Mouse (Mus musculus): ENCODE measurements around the gene Stag2. TPM values are rescaled to one million over a fixed set of nuclear protein-coding genes. Genes with fewer than 3 reads are reported as not detected.

Gene Stag2
- polyA plus RNA-seq, 1 experiment, result 8.2 TPM

DNA sequence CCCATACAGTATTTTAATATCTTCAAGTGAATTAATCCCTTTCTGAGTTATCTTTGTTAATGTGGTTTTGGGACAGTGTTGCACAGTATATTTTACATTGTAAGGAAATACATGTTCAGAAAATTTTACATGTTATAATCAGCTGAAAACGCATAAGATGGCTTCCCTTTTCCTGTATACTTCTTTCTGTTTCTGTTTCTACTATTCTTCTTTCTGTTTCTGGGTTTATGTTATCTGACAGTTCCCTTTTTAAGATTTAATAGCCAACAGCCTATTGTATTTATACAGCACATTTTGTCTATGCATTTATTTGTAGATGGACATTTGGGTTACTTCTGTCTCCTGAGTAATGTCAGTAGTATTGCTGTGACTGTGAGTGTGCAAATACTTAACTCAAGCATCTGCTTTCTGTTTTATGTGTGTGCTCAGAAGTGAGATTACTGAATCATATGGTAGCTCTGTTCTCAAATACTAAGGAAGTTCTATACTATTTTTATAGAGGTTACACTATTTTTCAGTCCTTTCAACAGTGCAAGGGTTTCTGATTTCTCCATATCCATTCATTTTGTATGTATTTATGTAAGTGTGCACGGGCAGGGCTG lies 39.8 kb downstream of the Stag2 start:
- H3K27me3 ChIP-seq (ENCODE audit: control insufficient read depth, insufficient read depth, insufficient read length), result no peaks in the 10 kb centered on the region
- H3K36me3 ChIP-seq (ENCODE audit: control insufficient read depth, insufficient read depth), result no peaks in the 10 kb centered on the region
- peaks cover 75% of the 10 kb centered on the region for H3K79me2 ChIP-seq (ENCODE audit: control insufficient read depth, insufficient read depth)
- TF ChIP-seq MAX (IDR thresholded peaks at IDR 0.05; ENCODE audit: low read depth), result no peak
- no peak for TF ChIP-seq REST (IDR thresholded peaks at IDR 0.05; ENCODE audit: insufficient read depth, insufficient read length)
- TF ChIP-seq MYOG (IDR thresholded peaks at IDR 0.05; ENCODE audit: control insufficient read depth in 1 of 3, insufficient read depth in 1 of 3, insufficient read length in 2 of 3, low read depth in 2 of 3), result no peak
- TF ChIP-seq USF1 (IDR thresholded peaks at IDR 0.05; ENCODE audit: low read depth), result no peak
- TF ChIP-seq TCF12 (IDR thresholded peaks at IDR 0.05; ENCODE audit: insufficient read depth, poor library complexity, severe bottlenecking), result no peak
- TF ChIP-seq CEBPB (IDR thresholded peaks at IDR 0.05; ENCODE audit: insufficient read depth, poor library complexity, severe bottlenecking), result no peak
- no peak for TF ChIP-seq MYOD1 (IDR thresholded peaks at IDR 0.05; ENCODE audit: control insufficient read depth in 1 of 3, insufficient read length in 2 of 3, low read depth in 2 of 3)
- no peak for TF ChIP-seq POLR2A (IDR thresholded peaks at IDR 0.05; ENCODE audit: insufficient read length, low read depth)
- no peak for TF ChIP-seq SRF (IDR thresholded peaks at IDR 0.05; ENCODE audit: control insufficient read depth, insufficient read length, low read depth)
- no peak for TF ChIP-seq POLR2AphosphoS2 (IDR thresholded peaks at IDR 0.05; ENCODE audit: insufficient read length, low read depth)
- no peak for TF ChIP-seq TCF3 (IDR thresholded peaks at IDR 0.05; ENCODE audit: insufficient read length, low read depth)
- TF ChIP-seq E2F4 (IDR thresholded peaks at IDR 0.05; ENCODE audit: insufficient read depth), result no peak
- H3K4me3 ChIP-seq, result no peak overlapping the region
- H3ac ChIP-seq (ENCODE audit: control insufficient read depth, insufficient read length), result no peak overlapping the region
- H3K4me2 ChIP-seq (ENCODE audit: low read depth), result no peak overlapping the region

DNA sequence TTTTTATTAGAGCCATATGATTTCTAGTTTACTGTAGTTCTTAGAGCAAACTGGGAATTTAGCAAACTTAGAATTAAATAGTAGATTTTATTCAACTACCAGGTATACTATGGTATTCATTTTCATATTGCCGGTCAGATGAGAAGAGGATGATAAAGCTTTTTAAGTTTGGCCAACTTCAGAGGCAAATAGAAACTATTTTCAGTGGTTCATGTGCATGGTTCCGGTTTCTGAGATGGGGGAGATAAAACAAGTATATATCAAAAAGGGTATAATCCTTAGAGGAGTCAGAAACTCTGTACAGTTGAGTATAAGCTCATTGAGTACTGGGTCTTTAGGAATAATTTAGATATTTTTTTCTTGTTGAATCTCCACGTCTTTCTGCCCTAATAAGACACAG lies 45.5 kb downstream of the Stag2 start:
- TF ChIP-seq SRF (IDR thresholded peaks at IDR 0.05; ENCODE audit: control insufficient read depth, insufficient read length, low read depth) (no peak), POLR2AphosphoS2 (IDR thresholded peaks at IDR 0.05; ENCODE audit: insufficient read length, low read depth) (no peak), MYOD1 (IDR thresholded peaks at IDR 0.05; ENCODE audit: control insufficient read depth in 1 of 3, insufficient read length in 2 of 3, low read depth in 2 of 3) (no peak), POLR2A (IDR thresholded peaks at IDR 0.05; ENCODE audit: insufficient read length, low read depth) (no peak)
- H3K27me3 ChIP-seq (ENCODE audit: control insufficient read depth, insufficient read depth, insufficient read length), result no peaks in the 10 kb centered on the region
- H3K4me3 ChIP-seq, result no peak overlapping the region
- peaks cover 80% of the 10 kb centered on the region for H3K79me2 ChIP-seq (ENCODE audit: control insufficient read depth, insufficient read depth)
- H3K4me2 ChIP-seq (ENCODE audit: low read depth), result no peak overlapping the region
- H3ac ChIP-seq (ENCODE audit: control insufficient read depth, insufficient read length), result no peak overlapping the region
- no peaks in the 10 kb centered on the region for H3K36me3 ChIP-seq (ENCODE audit: control insufficient read depth, insufficient read depth)

DNA sequence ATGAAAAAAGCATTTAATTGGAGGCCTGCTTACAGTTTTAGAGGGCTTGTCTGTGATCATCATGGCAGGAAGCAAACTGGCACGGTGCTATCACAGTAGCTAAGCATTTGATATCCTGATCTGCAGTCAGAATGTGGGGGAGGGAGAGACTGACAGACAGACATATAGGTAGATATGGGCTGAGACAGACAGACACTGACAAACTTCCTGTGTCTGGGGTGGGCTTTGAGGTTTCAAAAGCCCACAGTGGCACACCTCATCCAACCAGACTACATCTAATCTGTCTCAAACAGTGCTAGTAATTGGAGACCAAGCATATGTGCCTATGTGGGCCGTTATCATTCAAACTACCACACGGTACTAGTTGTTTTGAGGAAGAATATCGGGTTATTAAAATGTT lies 53.4 kb downstream of the Stag2 start:
- no peaks in the 10 kb centered on the region for H3K27me3 ChIP-seq (ENCODE audit: control insufficient read depth, insufficient read depth, insufficient read length)
- peaks cover 30% of the 10 kb centered on the region for H3K79me2 ChIP-seq (ENCODE audit: control insufficient read depth, insufficient read depth)
- H3ac ChIP-seq (ENCODE audit: control insufficient read depth, insufficient read length), result no peak overlapping the region
- no peak for TF ChIP-seq TCF3 (IDR thresholded peaks at IDR 0.05; ENCODE audit: insufficient read length, low read depth)
- TF ChIP-seq MYOD1 (IDR thresholded peaks at IDR 0.05; ENCODE audit: control insufficient read depth in 1 of 3, insufficient read length in 2 of 3, low read depth in 2 of 3), result no peak
- no peak for TF ChIP-seq E2F4 (IDR thresholded peaks at IDR 0.05; ENCODE audit: insufficient read depth)
- no peak for TF ChIP-seq MAX (IDR thresholded peaks at IDR 0.05; ENCODE audit: low read depth)
- TF ChIP-seq CEBPB (IDR thresholded peaks at IDR 0.05; ENCODE audit: insufficient read depth, poor library complexity, severe bottlenecking), result no peak
- no peak for TF ChIP-seq POLR2AphosphoS2 (IDR thresholded peaks at IDR 0.05; ENCODE audit: insufficient read length, low read depth)
- TF ChIP-seq POLR2A (IDR thresholded peaks at IDR 0.05; ENCODE audit: insufficient read length, low read depth), result no peak
- TF ChIP-seq TCF12 (IDR thresholded peaks at IDR 0.05; ENCODE audit: insufficient read depth, poor library complexity, severe bottlenecking), result no peak
- TF ChIP-seq REST (IDR thresholded peaks at IDR 0.05; ENCODE audit: insufficient read depth, insufficient read length), result no peak
- no peak for TF ChIP-seq SRF (IDR thresholded peaks at IDR 0.05; ENCODE audit: control insufficient read depth, insufficient read length, low read depth)
- TF ChIP-seq MYOG (IDR thresholded peaks at IDR 0.05; ENCODE audit: control insufficient read depth in 1 of 3, insufficient read depth in 1 of 3, insufficient read length in 2 of 3, low read depth in 2 of 3), result no peak
- TF ChIP-seq USF1 (IDR thresholded peaks at IDR 0.05; ENCODE audit: low read depth), result no peak
- H3K4me2 ChIP-seq (ENCODE audit: low read depth), result no peak overlapping the region
- H3K4me3 ChIP-seq, result no peak overlapping the region
- H3K36me3 ChIP-seq (ENCODE audit: control insufficient read depth, insufficient read depth), result no peaks in the 10 kb centered on the region

DNA sequence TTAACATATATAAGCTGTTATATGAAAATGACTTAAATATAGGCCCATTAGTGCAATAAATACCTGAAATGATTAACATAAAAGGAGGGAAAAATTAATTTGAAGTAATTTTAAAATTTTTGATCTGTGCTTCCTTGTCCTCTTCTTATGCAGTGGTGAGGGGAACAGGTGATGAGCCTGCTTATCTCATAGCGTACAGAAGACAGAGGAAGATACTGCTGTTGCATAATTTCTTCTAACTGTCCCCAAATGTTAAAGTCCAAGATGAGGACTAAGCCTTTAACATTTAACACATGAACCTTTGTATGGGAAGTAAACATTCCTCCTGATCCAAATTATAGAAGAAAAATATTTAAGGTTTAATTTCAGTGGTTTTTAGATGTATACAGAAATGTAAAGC lies 66.6 kb downstream of the Stag2 start:
- Histone ChIP-seq H3ac (ENCODE audit: control insufficient read depth, insufficient read length) (no peak overlapping the region), H3K36me3 (ENCODE audit: control insufficient read depth, insufficient read depth) (peaks cover 4% of the 10 kb centered on the region), H3K4me2 (ENCODE audit: low read depth) (no peak overlapping the region), H3K4me3 (no peak overlapping the region), H3K27me3 (ENCODE audit: control insufficient read depth, insufficient read depth, insufficient read length) (no peaks in the 10 kb centered on the region), H3K79me2 (ENCODE audit: control insufficient read depth, insufficient read depth) (no peaks in the 10 kb centered on the region)
- TF ChIP-seq MAX (IDR thresholded peaks at IDR 0.05; ENCODE audit: low read depth) (no peak), CEBPB (IDR thresholded peaks at IDR 0.05; ENCODE audit: insufficient read depth, poor library complexity, severe bottlenecking) (no peak), POLR2A (IDR thresholded peaks at IDR 0.05; ENCODE audit: insufficient read length, low read depth) (no peak), TCF12 (IDR thresholded peaks at IDR 0.05; ENCODE audit: insufficient read depth, poor library complexity, severe bottlenecking) (no peak), TCF3 (IDR thresholded peaks at IDR 0.05; ENCODE audit: insufficient read length, low read depth) (no peak), USF1 (IDR thresholded peaks at IDR 0.05; ENCODE audit: low read depth) (no peak), MYOG (IDR thresholded peaks at IDR 0.05; ENCODE audit: control insufficient read depth in 1 of 3, insufficient read depth in 1 of 3, insufficient read length in 2 of 3, low read depth in 2 of 3) (no peak)

DNA sequence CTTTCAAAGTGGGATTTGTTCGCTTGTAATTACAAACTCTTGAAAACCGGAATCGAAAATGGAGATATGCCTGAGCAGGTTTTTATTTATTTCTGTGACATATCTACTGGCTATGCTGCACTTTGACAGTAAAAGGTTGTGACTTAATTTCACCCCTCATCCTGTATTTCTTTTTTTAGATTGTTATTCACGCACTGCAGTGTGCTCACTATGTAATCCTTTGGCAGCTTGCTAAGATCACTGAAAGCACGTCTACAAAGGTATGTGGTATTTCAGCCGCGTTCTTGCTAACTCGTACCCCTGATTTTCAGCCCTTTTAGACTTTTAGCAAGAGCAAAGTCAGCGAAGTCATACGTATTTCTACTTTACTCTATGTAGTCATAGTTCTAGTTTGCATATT lies 101.2 kb downstream of the Stag2 start:
- Histone ChIP-seq H3ac (ENCODE audit: control insufficient read depth, insufficient read length) (no peak overlapping the region), H3K79me2 (ENCODE audit: control insufficient read depth, insufficient read depth) (no peaks in the 10 kb centered on the region), H3K4me3 (no peak overlapping the region), H3K4me2 (ENCODE audit: low read depth) (no peak overlapping the region), H3K36me3 (ENCODE audit: control insufficient read depth, insufficient read depth) (no peaks in the 10 kb centered on the region), H3K27me3 (ENCODE audit: control insufficient read depth, insufficient read depth, insufficient read length) (no peaks in the 10 kb centered on the region)
- TF ChIP-seq POLR2AphosphoS2 (IDR thresholded peaks at IDR 0.05; ENCODE audit: insufficient read length, low read depth), result no peak
- TF ChIP-seq MAX (IDR thresholded peaks at IDR 0.05; ENCODE audit: low read depth), result no peak
- TF ChIP-seq TCF3 (IDR thresholded peaks at IDR 0.05; ENCODE audit: insufficient read length, low read depth), result no peak
- no peak for TF ChIP-seq SRF (IDR thresholded peaks at IDR 0.05; ENCODE audit: control insufficient read depth, insufficient read length, low read depth)
- no peak for TF ChIP-seq E2F4 (IDR thresholded peaks at IDR 0.05; ENCODE audit: insufficient read depth)
- no peak for TF ChIP-seq CEBPB (IDR thresholded peaks at IDR 0.05; ENCODE audit: insufficient read depth, poor library complexity, severe bottlenecking)
- TF ChIP-seq POLR2A (IDR thresholded peaks at IDR 0.05; ENCODE audit: insufficient read length, low read depth), result no peak
- no peak for TF ChIP-seq REST (IDR thresholded peaks at IDR 0.05; ENCODE audit: insufficient read depth, insufficient read length)
- TF ChIP-seq MYOD1 (IDR thresholded peaks at IDR 0.05; ENCODE audit: control insufficient read depth in 1 of 3, insufficient read length in 2 of 3, low read depth in 2 of 3), result no peak
- no peak for TF ChIP-seq MYOG (IDR thresholded peaks at IDR 0.05; ENCODE audit: control insufficient read depth in 1 of 3, insufficient read depth in 1 of 3, insufficient read length in 2 of 3, low read depth in 2 of 3)
- no peak for TF ChIP-seq TCF12 (IDR thresholded peaks at IDR 0.05; ENCODE audit: insufficient read depth, poor library complexity, severe bottlenecking)
- TF ChIP-seq USF1 (IDR thresholded peaks at IDR 0.05; ENCODE audit: low read depth), result no peak

Measured in myocyte (in vitro differentiated cells).